Mouse (Mus musculus) adrenal gland, adult (tissue): ENCODE measurements around the gene Ccdc57.

Experiments
- DNase-seq, 2 experiments: peaks; one replicate each; pipeline ENCODE4 v3.0.0; 2022 to 2023; ENCODE audit warnings: low spot score in 1 of 2; ENCODE audit not compliant: inconsistent age in 2 of 2

Gene Ccdc57

DNA sequence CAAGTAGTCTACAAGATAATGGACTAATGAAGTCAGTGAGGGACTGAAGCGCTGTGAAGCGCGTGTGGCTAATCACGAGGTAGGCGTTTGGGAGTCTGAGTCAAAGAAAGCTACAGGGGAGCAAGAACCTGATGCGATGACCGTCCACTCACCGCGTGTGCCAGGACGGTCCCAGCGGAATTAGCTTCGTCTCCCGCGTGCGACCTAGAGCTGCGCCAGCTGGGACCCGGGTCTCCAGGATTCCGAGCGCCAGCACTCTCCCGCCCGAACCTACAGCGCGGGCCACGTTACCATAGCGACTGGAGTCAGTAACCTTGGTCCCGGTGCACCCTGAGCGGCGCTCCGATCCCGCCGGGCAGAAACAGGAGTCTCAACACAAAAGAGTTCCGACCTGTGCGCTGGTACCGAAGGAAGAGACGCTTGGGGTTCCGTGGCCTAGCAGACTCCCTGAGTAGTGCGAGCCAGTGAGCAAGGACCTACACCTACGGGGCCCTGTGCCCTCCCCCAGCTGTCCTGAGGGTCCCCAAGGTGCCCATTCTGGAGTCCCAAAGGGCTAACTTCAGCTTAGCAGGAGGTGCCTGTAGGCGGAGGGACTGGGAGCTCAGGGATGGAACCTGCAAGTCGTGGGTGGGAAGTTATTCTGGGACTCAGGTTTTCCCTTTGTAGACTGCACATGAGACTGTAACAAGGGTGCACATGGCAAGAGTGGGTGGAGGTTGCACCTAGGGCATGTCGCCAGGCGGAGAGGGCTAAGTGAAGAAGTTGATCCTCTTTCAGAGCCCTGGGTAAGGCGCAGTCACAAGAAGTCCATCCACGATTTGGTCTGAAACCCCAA lies at the start of gene Ccdc57:
Ccdc57 (minus strand) TSS at position 309 of the 835 bp plus-strand sequence.
- DNase-seq, result peak; percentile 89 to 97

DNA sequence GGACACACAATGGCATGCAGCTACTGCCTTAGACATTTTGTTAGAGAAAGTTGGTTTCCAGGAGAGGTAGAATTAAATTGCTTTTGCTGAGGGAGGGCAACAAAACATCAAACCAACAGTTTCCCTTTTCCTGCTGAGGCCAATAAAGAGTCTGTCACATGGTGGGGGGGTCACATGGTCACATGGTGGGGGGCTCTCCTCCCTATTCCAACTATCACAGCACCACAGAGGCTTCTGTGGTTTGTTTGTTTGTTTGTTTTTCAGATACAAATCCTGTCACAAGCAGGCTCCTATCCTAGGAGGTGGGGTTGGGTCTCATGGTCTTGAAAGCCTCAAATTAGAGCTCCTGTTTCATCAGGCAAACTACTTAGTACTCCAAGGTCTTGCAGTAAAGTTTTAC lies 49.8 kb upstream of the Ccdc57 start:
- no peak for DNase-seq

DNA sequence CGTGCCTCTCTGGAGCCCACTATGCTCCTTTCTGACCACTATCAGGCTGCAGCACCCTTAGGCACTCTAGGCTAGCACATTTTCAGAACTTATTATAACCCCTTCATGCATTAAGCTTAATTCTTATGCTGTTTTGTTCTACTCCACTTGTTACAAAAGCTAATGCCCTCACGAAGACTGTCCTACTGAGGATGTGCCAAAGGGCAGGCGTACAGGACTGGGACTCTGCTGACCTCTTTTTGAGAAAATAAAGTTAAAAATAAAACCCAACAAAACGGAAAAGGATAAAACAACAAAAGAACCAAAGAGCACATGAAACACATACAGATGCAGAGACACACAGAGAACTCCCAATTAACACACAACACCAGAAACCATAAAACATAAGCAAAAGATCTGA lies 49.0 kb upstream of the Ccdc57 start:
- DNase-seq, result no peak

DNA sequence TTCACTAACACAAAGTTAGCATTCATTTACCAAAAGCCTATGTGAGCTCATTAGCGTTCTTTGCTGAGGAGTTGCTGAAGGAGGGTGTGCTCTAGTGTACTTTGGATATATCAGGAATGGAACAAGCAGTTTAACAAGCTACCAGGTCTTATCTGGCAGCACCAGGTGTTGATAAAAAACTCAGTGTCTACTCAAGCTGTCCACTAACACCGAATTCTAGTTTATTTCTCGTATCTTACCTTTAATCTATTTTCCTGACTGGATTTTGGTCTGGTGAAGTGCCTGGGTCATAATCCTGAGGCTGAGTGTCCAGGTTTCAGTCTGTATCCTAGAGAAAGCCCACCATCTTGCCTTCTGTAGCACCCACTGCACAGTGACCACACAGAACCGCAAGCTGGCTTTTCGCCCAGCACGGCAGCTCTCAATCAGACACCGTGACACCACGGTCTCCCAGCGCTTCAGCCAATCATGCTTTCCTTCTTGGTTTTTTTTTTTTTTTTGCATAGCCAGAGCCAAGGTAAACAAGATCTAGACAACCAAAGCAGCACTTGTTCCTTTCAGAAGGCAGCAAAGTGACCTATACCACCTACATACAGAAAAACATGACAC lies 47.9 kb upstream of the Ccdc57 start:
- peak; percentile 58 to 76 for DNase-seq

DNA sequence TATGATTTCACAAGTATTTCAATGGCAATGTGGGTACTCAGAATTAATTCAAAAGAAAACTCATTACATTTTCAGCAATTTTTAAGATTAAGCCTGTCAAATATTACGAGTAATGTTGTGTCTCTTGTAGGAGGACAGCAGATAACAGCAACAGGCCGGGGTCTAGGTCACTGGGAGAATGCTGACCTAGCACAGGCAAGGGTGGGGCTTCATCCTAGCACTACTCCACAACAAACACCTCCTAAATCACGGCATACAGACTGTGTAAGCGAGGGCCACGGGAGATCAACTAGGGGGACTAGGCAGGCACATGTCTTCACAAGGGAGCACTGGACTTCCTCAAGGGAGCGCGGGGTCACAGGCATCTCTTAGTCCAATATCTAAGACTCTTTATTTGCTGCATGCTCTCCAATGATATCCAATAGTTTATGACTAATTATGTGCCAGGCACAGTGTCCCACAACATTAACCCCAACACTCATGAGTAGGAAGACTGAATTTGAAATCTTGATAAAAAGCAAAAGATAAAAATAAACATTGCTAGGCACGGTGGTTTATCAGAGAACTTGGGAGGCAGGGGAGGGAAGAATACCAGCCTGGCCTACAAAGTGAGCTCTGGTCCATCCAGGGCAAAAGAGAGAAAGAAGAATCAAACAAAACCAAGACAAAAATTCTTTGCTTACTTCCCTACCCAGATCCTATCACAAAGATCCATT lies 47.2 kb upstream of the Ccdc57 start:
- no peak for DNase-seq

DNA sequence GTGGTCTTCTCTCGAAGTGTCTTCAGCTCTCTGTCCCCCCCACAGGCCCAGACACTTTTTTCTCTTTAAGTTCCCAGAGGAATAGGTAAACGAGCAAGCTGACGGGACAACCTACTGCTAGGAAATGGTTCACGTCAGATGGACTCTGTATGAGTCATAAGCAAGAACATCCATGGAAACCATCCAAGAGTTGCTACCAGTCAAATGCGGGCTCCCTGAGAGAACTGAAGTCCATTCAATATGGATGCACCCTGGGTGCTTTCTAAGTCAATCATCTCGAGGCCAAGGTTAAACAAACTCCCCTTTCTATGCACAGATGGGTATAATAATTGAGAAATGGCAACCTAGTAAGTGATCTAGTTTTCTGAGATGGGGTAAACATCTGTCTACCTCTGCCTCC lies 40.6 kb upstream of the Ccdc57 start:
- peak in 1 of 2 experiments; percentile 81 for DNase-seq

DNA sequence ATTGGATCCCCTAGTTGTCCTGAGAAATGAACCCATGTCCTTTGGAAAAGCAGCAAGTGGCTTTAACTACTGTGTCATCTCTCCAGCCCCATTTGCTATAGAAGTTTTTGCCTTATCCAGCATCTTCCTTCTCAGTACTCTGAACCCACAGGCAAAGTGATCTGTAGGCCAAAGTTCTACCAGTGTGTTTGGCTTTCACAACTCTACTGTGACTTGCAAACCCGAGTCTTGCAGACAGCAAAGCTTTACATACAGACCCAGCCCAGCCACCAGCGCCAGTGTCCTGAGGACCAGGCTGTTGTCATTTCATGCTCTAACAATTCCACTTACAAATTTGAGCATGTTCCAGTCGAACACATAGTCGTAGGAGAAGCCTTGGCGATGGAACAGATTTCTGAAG lies 38.6 kb upstream of the Ccdc57 start:
- no peak for DNase-seq

DNA sequence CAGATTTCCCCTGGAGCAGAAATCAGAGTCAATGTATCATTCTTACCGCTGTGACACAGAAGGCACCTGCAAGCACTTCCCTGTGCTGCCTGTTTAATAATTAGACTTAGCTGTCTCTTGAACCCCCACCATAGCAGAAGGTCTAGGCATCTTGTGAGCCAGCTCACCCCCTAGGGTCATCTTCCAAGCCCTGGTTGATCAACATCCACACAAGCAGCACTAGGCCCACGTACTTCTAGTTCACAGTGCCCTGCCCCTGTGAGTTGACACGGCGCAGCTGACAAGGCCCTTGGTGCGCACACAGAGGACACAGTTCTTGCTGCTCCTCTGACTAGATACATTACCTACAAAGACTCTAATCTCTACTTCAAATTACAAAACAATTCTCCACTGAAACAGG lies 37.1 kb upstream of the Ccdc57 start:
- DNase-seq, result no peak

DNA sequence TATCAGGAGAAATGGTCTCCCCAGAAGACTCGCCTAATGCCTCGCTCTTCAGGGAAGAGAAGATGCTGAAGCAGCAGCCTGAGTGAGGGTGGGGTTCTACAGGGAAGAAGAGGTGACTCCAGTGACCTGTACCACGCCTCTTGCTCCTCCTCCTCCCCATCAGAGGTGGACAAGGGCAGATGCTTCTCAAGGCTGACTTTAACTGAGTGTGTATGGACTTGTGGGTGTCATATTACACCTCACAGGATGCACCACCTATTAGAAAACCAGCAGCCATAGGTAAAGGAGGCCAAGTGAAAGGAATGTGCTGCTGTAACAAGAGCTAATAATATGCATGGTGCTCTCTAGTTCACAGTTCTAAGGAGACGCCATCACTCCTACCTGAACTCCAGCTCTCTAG lies 32.9 kb upstream of the Ccdc57 start:
- no peak for DNase-seq

DNA sequence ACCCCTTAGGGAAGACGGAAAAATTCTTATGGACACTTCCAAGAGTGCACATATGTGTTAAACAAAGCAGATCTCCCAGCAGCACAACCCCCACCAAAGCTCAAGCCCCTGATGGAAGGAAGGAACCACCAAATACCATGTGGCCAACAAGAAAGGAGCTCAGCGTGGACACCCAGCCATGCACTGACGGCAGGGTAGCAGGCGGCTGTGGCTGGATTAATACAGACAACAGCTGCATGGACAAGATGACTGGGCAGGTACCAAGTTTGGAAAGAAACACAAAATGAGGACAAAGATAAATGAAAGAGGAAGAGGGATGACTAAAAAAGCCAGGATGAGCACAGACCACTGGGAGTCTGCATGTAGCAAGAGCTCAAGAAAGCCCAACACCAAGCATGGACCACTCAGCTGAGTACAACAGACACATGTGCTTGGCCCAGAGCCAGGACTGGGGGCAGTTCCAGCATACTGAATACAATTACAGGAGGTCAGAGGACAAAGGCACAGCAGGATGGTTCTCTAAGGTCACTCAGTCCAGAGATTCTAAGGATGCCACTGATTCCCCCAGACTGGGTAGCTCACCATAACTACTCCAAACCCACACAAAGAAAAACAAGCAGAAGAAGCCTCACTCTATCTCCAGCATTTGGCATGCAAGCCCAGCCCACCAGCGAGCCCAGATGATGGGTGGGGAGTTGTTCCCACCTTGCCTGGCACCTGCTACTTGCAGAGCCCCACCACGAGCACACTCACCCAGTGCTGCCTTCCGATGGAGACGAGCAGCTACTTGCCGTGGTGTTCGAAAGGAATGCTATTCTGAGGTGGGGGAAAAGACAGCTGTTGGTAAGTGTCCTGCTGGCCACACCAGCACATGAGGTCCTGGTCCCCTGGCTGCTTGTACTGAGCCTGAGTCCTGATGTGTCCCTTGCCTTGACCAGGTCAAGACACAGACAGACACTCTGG lies 31.8 kb upstream of the Ccdc57 start:
- no peak for DNase-seq

DNA sequence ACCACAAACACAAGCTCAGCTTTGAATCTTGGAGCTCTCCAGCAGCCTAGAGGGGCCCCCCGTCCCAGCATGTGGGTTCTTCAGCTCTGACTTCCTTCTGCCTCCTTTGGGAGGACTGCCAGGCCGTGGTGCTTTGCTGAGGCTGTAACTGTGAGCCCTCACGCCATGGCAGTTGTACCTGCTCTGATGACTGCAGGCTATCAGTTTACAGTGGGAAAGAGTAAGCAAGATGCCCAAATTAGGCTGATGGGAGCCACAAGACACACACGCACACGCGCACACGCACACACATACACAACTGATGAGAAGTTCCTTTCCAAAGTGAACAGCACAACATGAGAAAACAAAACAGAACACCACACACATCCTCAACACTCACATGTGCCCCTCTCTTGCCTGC lies 30.2 kb upstream of the Ccdc57 start:
- no peak for DNase-seq

DNA sequence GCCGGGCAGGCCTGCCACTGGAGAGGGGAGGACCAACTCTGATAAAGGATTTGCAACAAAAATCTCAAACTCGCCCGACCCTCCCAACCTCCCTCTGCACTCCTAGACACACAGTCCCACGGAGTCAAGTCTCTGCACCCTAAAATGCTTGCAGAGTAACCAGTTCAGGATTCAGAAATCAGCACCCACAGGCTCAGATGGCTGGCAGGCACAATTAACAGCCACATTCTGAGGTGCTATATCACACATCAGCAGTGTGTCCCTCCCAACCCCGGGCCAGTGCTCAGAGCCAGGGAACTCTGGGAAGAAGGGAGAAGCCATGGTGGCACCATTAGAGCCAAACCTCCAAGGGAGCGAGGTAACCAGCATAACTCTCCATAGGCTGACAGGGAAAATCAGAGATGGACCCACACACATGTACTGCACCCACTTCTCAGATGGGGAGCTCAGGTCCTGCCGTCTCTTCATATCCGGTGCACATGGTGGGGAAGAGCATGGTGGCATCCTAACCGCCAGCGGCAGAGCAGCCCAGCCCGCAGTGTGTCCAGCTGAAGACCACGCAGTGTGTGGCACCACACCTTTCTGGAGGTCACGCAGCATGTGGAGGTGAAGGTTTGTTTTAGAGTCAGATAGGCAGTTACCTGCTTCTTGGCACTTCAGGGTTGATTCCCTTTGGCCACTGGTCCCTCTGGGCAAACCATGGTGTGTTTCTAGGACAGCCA lies 29.5 kb upstream of the Ccdc57 start:
- no peak for DNase-seq

DNA sequence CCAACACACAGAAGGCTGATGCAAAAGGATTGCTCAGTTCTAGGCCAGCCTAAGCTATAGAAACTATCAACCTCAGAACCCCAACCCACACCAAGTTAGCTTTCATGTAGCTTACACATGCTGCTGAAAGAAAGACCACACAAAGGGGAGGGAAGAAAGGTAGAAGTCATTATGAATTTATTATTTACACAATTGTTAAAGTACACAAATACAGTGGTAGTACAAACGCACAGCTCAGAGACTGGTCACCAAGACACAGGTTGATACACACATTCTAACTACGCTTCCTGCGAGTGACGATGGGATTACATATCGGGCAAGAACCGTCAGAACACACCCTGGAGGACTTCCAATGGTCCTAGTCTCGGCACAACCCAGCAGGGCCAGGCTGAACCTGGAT lies 28.9 kb upstream of the Ccdc57 start:
- DNase-seq, result no peak

DNA sequence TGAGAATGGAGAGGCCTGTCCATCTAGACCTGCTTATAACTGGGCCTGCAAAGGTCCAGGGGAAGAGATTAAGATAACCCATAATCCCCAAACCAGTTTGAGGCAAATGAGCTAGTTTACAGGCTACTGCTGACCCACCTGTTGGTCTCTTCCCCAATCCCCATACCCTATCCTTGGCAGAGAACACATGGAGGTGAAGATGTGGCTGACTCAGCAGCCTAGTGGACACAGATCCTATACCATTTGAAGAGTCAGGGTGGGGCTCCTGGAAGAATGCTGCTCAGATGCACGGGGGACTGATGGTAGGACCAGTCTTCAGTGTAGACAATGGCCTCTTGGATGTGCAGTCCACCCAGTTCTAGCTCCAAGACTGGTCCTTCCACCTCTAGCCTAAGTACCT lies 27.6 kb upstream of the Ccdc57 start:
- DNase-seq, result no peak

DNA sequence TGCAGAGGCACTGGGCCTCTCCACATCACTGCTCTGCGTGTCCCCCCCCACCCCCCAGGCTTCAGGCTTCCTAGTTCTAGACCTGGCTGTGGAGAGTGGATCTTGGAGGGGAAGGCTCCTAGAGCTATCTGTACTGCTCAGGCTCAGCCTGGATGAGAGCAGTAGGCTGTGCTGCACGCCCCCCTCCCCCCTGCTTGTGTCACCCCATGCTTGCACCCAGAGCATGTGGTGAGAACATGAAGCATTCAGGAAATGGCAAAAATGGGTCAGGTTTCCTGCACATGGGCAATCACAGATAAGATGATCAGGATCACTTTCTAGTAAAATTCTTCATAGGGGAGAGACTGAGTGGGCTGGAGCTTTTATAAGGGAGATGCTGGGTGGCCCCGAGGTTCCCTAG lies 26.9 kb upstream of the Ccdc57 start:
- DNase-seq, result no peak

DNA sequence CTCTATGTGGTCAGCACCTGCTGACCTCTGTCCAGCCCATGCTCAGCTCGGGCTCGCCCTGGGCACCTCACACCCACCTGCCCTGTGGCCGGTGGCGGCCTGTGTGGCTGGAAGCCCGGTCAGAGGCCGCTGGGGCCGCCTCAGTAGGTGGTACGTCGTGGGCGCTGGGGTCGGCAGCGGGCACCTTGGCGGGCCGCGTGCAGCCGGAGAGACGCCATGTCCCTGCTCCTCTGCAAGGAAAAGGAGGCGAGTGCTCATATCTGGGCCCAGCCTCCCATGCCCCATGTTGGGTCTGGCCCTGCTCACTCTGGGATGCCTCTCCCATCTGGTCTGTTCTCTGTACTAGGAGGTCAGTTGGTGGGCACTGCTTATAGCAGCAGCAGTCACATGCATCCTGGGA lies 26.4 kb upstream of the Ccdc57 start:
- DNase-seq, result no peak

DNA sequence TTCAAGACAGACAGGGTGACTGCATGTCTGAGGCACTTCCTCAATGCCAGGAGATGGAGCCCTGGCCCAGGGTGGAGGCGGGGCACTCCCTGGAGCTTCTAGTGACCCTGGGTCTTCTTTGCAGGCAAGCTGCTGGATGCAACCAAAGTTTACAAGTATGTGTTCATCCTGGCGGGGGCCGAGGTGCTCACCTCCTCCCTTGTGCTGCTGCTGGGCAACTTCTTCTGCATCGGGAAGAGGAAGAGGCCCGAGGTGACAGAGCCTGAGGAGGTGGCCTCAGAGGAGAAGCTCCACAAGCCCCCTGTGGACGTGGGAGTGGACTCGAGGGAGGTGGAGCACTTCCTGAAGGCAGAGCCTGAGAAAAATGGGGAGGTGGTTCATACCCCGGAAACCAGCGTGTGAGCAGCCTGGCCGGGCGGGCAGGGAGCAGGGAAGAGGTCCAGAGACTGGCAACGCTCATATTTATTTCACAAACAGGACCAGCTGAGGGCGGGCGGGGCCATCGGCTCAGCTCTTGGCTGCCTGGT lies 25.1 kb upstream of the Ccdc57 start:
- no peak for DNase-seq

DNA sequence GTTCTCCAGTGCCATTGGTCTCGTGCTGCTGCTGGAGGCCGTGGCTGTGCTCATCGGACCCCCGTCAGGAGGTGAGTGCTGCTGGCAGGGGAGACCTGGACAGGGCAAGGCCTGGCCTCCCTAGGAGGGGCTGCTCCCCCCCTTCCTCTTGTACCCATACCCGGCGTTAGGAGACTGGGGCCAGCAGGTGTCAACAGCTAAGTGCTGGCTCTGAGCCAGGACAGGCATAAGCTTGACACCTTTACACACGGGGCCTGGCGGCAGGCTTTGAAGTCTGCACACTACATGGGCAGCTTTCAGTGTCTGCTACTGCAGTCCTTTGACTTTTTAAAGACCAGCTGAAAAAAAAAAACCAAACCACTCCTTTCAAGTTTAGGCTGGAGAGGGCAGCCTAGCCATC lies 24.4 kb upstream of the Ccdc57 start:
- no peak for DNase-seq

DNA sequence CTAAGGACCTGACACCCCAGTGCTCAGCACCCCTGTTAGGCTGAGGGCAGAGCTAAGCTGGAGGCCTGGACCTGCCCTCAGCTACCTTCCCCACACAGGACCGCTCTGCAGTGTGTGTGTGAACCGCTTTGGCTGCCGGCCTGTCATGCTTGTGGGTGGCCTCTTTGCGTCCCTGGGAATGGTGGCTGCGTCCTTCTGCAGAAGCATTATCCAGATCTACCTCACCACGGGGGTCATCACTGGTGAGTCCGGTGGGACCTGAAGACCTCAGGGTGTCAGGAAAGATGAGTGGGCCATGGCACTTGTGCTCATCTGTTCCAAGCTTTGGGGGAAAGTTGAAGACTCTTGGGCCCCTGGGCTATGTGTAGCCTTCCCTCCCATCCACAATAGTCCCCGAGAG lies 23.0 kb upstream of the Ccdc57 start:
- no peak for DNase-seq

DNA sequence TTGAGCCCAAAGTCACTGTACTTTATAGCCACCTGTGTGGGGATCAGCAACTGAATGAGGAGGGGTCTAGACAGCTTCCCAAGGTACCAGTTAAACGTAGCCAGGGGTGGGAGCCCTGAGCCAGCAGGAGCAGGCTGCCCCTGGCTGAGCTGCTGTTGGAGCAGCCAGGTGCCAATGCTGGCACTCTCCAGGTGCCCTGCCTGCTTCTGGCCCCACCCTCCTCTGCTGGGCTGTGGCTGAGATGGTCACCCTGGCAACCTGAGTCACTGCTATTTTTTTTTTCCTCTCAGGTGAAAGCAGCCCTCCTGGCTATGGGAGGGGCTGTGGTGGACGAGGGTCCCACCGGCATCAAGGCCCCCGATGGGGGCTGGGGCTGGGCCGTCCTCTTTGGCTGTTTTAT lies 22.3 kb upstream of the Ccdc57 start:
- no peak for DNase-seq
